Comparison of ENCODE assay signal across 30 mouse cellular contexts in genomic region chr5:72681451-72681850, GRCm38 (mm10). TPM values are rescaled to one million over a fixed set of nuclear protein-coding genes. Genes with fewer than 3 reads are reported as not detected.
DNase-seq lines count a peak whose midpoint lies in the region; ATAC-seq and TF ChIP-seq lines count a peak whose summit lies in the region.
"Had no signal": no experiment of that assay in that cellular context is flagged by ENCODE, and none has a peak within 500 bp of the region (broad histone marks: within the 10 kb centered on the region; RNA-seq: fewer than 3 reads in every experiment).

No protein-coding gene starts in this region.

- no peak overlapping the region; the same call in 1 of the 2 replicates for H3K27ac ChIP-seq in kidney, adult 2 months (ENCODE audit: insufficient read depth, low read depth, low read length)
- H3K27ac ChIP-seq in kidney, embryonic 14.5 days (ENCODE audit: low read depth, low read length), result no peak overlapping the region
- no peak overlapping the region for H3K27ac ChIP-seq in intestine, embryonic 15.5 days
- H3K27ac ChIP-seq: embryonic facial prominence, embryonic 12.5 days; heart, embryonic 13.5 days; hindbrain, embryonic 14.5 days; liver, embryonic 12.5 days; midbrain, embryonic 12.5 days; neural tube, embryonic 12.5 days had no signal

- no peak overlapping the region for H3K9ac ChIP-seq in kidney, embryonic 14.5 days (ENCODE audit: low read depth, low read length)
- H3K9ac ChIP-seq in intestine, embryonic 15.5 days, result no peak overlapping the region
- H3K9ac ChIP-seq: embryonic facial prominence, embryonic 12.5 days; heart, embryonic 13.5 days; hindbrain, embryonic 14.5 days; liver, embryonic 12.5 days; liver, postnatal 0 days; midbrain, embryonic 12.5 days; neural tube, embryonic 12.5 days had no signal

- ATAC-seq in kidney, embryonic 14.5 days (ENCODE audit: low FRiP score, low TSS enrichment), result no peak
- ATAC-seq in intestine, embryonic 15.5 days, result peak; percentile 71
- ATAC-seq: forebrain, embryonic 14.5 days; liver, embryonic 12.5 days; liver, postnatal 0 days; Patski had no signal

- peak; percentile 17 for DNase-seq in kidney, adult 2 months
- peak; percentile 9 to 25 for DNase-seq in lung, adult 18-20 months
- DNase-seq in lung, postnatal 14 days, result no peak
- DNase-seq in lung, postnatal 25 days (ENCODE audit: low spot score), result peak; percentile 38
- DNase-seq in embryo, embryonic 11 days, result no peak
- DNase-seq in thymus, postnatal 25 days, result no peak
- DNase-seq: adrenal gland, postnatal 10 days; cerebellum, adult 9-10 months; cerebellum, postnatal 36 days; gastrocnemius, postnatal 14 days; heart, postnatal 10 days; layer of hippocampus, postnatal 36 days; left cerebral cortex, postnatal 4 days; liver, postnatal 0 days; right cerebral cortex, adult 18-20 months; right cerebral cortex, postnatal 4 days; thymus, adult 2 months; thymus, postnatal 4 days had no signal

- TF ChIP-seq CTCF in kidney, adult 2 months (conservative IDR thresholded peaks at IDR 0.05; ENCODE audit: insufficient read depth, insufficient read length, low read depth, low read length), result no peak

- H3K27me3 ChIP-seq in kidney, adult 2 months (replicated peaks; ENCODE audit: control insufficient read depth, insufficient read depth, low read length), result no peaks in the 10 kb centered on the region
- H3K27me3 ChIP-seq in kidney, embryonic 14.5 days (ENCODE audit: control insufficient read depth, insufficient read depth, low read length), result no peaks in the 10 kb centered on the region
- no peaks in the 10 kb centered on the region for H3K27me3 ChIP-seq in intestine, embryonic 15.5 days (replicated peaks)
- H3K27me3 ChIP-seq: embryonic facial prominence, embryonic 12.5 days; heart, embryonic 13.5 days; liver, embryonic 12.5 days; midbrain, embryonic 12.5 days; neural tube, embryonic 12.5 days; Patski had no signal

- H3K36me3 ChIP-seq in kidney, adult 2 months (ENCODE audit: control insufficient read depth, insufficient read depth, low read length), result no peaks in the 10 kb centered on the region
- no peaks in the 10 kb centered on the region for H3K36me3 ChIP-seq in kidney, embryonic 14.5 days (ENCODE audit: control insufficient read depth, insufficient read depth, low read length)
- no peaks in the 10 kb centered on the region for H3K36me3 ChIP-seq in intestine, embryonic 15.5 days
- H3K36me3 ChIP-seq: embryonic facial prominence, embryonic 12.5 days; heart, embryonic 13.5 days; liver, embryonic 12.5 days; midbrain, embryonic 12.5 days; neural tube, embryonic 12.5 days had no signal

- TF ChIP-seq POLR2A in kidney, adult 2 months (IDR thresholded peaks at IDR 0.05; ENCODE audit: low read depth, low read length), result no peak

- WGBS in kidney, adult 2 months, result 63% methylated on average over 6 of the region's 6 CpGs
- WGBS in kidney, embryonic 14.5 days, result 72% methylated on average over 6 of the region's 6 CpGs
- WGBS in intestine, embryonic 15.5 days, result 62% methylated on average over 6 of the region's 6 CpGs

- H3K4me1 ChIP-seq in kidney, adult 2 months (ENCODE audit: control insufficient read depth, insufficient read depth, low read length), result no peaks in the 10 kb centered on the region
- H3K4me1 ChIP-seq in kidney, embryonic 14.5 days (ENCODE audit: control insufficient read depth, insufficient read depth, low read length), result no peaks in the 10 kb centered on the region
- no peaks in the 10 kb centered on the region for H3K4me1 ChIP-seq in intestine, embryonic 15.5 days (replicated peaks)
- H3K4me1 ChIP-seq: embryonic facial prominence, embryonic 12.5 days; heart, embryonic 13.5 days; liver, embryonic 12.5 days; midbrain, embryonic 12.5 days; neural tube, embryonic 12.5 days had no signal

- no peak overlapping the region for H3K4me3 ChIP-seq in kidney, adult 2 months (ENCODE audit: insufficient read depth, low read depth, low read length)
- no peak overlapping the region for H3K4me3 ChIP-seq in kidney, embryonic 14.5 days (ENCODE audit: low read length)
- no peak overlapping the region for H3K4me3 ChIP-seq in intestine, embryonic 15.5 days (replicated peaks)
- H3K4me3 ChIP-seq: embryonic facial prominence, embryonic 12.5 days; heart, embryonic 13.5 days; liver, embryonic 12.5 days; midbrain, embryonic 12.5 days; myocyte; neural tube, embryonic 12.5 days had no signal

- H3K4me2 ChIP-seq in kidney, embryonic 14.5 days (replicated peaks; ENCODE audit: low read depth, low read length), result no peak overlapping the region
- H3K4me2 ChIP-seq in intestine, embryonic 15.5 days (replicated peaks), result no peak overlapping the region
- H3K4me2 ChIP-seq: embryonic facial prominence, embryonic 12.5 days; heart, embryonic 13.5 days; hindbrain, embryonic 14.5 days; liver, embryonic 12.5 days; midbrain, embryonic 12.5 days; neural tube, embryonic 12.5 days had no signal

- no peaks in the 10 kb centered on the region for H3K9me3 ChIP-seq in kidney, embryonic 14.5 days (ENCODE audit: control insufficient read depth, low read length)
- H3K9me3 ChIP-seq in intestine, embryonic 15.5 days, result no peaks in the 10 kb centered on the region
- H3K9me3 ChIP-seq: embryonic facial prominence, embryonic 12.5 days; liver, embryonic 12.5 days; neural tube, embryonic 12.5 days had no signal

RNA-seq across cellular contexts. Expression of gene Nipal1, which starts 33.9 kb away (rescaled TPM):
- 0.70 and 1.2 TPM in 2 replicates for polyA plus RNA-seq in kidney, adult 2 months (2012; rRNA removed)
- polyA plus RNA-seq in kidney, embryonic 14.5 days (2014; fragmentation: Nextera tagmentation; extraction: Ambion mirVana), result 1.4 and 1.9 TPM in 2 replicates
- polyA plus RNA-seq in intestine, embryonic 15.5 days (2015; fragmentation: Nextera tagmentation; extraction: Ambion mirVana), result 30.5 and 31.6 TPM in 2 replicates

RNA-seq across cellular contexts. Expression of gene Cnga1, which starts 37.4 kb away (rescaled TPM):
- polyA plus RNA-seq in kidney, adult 2 months (2012; rRNA removed), result not detected in 2 replicates
- not detected in 2 replicates for polyA plus RNA-seq in kidney, embryonic 14.5 days (2014; fragmentation: Nextera tagmentation; extraction: Ambion mirVana)
- polyA plus RNA-seq in intestine, embryonic 15.5 days (2015; fragmentation: Nextera tagmentation; extraction: Ambion mirVana), result 0.06 TPM in 1 of 2 replicates, not detected in the other
- polyA plus RNA-seq: embryonic facial prominence, embryonic 12.5 days; forebrain, embryonic 14.5 days; heart, embryonic 13.5 days; hindbrain, embryonic 14.5 days; large intestine, adult 2 months; liver, embryonic 12.5 days; liver, postnatal 0 days; midbrain, embryonic 12.5 days; myocyte; neural tube, embryonic 12.5 days had no signal

Comparison
In these comparisons a context has a peak if more than half of its experiments do, and no peak if none do; other contexts are left out.
1. DNase-seq: peak in kidney, adult 2 months (single experiment), lung, adult 18-20 months (2 of 2) and lung, postnatal 25 days (single experiment); none in lung, postnatal 14 days (single experiment), embryo, embryonic 11 days (single experiment) and thymus, postnatal 25 days (single experiment).
2. RNA of gene Nipal1, which starts 33.9 kb away (polyA plus RNA-seq): 30.5 to 31.6 TPM in intestine, embryonic 15.5 days; 1.4 to 1.9 TPM in kidney, embryonic 14.5 days and 0.70 to 1.2 TPM in kidney, adult 2 months; every median in the first group is over 10 times any median in the second.